Mouse (Mus musculus) liver, postnatal 0 days (tissue): ENCODE data around the gene Mkrn2os. TPM values are rescaled to one million over a fixed set of nuclear protein-coding genes. Genes with fewer than 3 reads are reported as not detected.

Experiments used
- ATAC-seq: fragments of 200-750 bp; cut with Nextera tagmentation; 2 replicates; pipeline ENCODE4 v1.8.0; 2017; ENCODE audit warnings: mild to moderate bottlenecking, moderate library complexity
- DNase-seq: peaks from one replicate; pipeline ENCODE4 v3.0.0-alpha.2; 2016
- H3K27ac ChIP-seq: fragments of 300-500 bp; sonication (generic); 2 replicates; pipeline ENCODE4 v1.5.1; 2014; ENCODE audit warnings: antibody characterized with exemption, moderate library complexity, mild to moderate bottlenecking, low read depth
- H3K27me3 ChIP-seq: fragments of 300-500 bp; sonication (generic); 2 replicates; pipeline ENCODE4 v1.6.1; 2014; ENCODE audit warnings: low read length, control low read depth, mixed read lengths; ENCODE audit not compliant: insufficient read depth
- H3K36me3 ChIP-seq: fragments of 300-500 bp; sonication (generic); replicated peaks from 2 replicates; pipeline ENCODE4 v1.6.1; 2014; ENCODE audit warnings: mild to moderate bottlenecking, control low read depth, low read length, moderate library complexity, mixed read lengths; ENCODE audit not compliant: insufficient read depth
- H3K4me1 ChIP-seq: fragments of 300-500 bp; sonication (generic); 2 replicates; pipeline ENCODE4 v1.6.1; 2014; ENCODE audit warnings: antibody characterized with exemption, mild to moderate bottlenecking, control low read depth; ENCODE audit not compliant: insufficient read depth
- H3K4me2 ChIP-seq: fragments of 300-500 bp; sonication (generic); 2 replicates; pipeline ENCODE4 v1.6.1; 2014; ENCODE audit warnings: low read depth, mild to moderate bottlenecking, low read length, moderate library complexity, mixed read lengths
- H3K4me3 ChIP-seq: fragments of 300-500 bp; sonication (generic); 2 replicates; pipeline ENCODE4 v1.5.1; 2014; ENCODE audit warnings: low read depth, low read length
- H3K9ac ChIP-seq: fragments of 300-500 bp; sonication (generic); replicated peaks from 2 replicates; pipeline ENCODE4 v1.6.1; 2014; ENCODE audit warnings: mild to moderate bottlenecking, moderate library complexity
- H3K9me3 ChIP-seq: fragments of 300-500 bp; sonication (generic); 2 replicates; pipeline ENCODE4 v1.6.1; 2016; ENCODE audit warnings: mild to moderate bottlenecking, control low read depth, low read length, mixed read lengths
- CTCF ChIP-seq: sonication (generic); IDR thresholded peaks from 2 replicates; pipeline ENCODE4 v1.5.1; 2016; ENCODE audit warnings: antibody characterized with exemption, low read depth
- EP300 ChIP-seq: IDR thresholded peaks from 2 replicates; pipeline ENCODE4 v1.6.1; 2016; ENCODE audit warnings: antibody characterized with exemption, low read depth, mild to moderate bottlenecking
- WGBS: fragments of 180-500 bp; shearing (Covaris S2); extraction: QIAGEN DNeasy Blood & Tissue Kit; methylation state at CpG from one replicate; pipeline ENCODE4 v1.1.7; 2014; ENCODE audit not compliant: insufficient replicate concordance; 5-methylcytosine and 5-hydroxymethylcytosine counted together
- polyA plus RNA-seq: library from polyadenylated mRNA; unstranded; fragments of >200 nt; fragmentation: Nextera tagmentation; extraction: Ambion mirVana; gene quantifications from 2 replicates; pipeline ENCODE4 v1.2.1, GENCODE M21; 2015

The Mkrn2os gene
- polyA plus RNA-seq, 1 experiment from 2014 or later = 16.5 TPM

GRCm38 (mm10) chr6:115534617-115535016 is 57.8 kb downstream of the Mkrn2os start:
- Histone ChIP-seq H3K27ac (no peak overlapping the region), H3K4me1 (no peaks in the 10 kb centered on the region; the same call in 1 of the 2 replicates), H3K27me3 (no peaks in the 10 kb centered on the region), H3K4me3 (no peak overlapping the region), H3K9me3 (no peaks in the 10 kb centered on the region), H3K9ac (no peak overlapping the region), H3K4me2 (no peak overlapping the region), H3K36me3 (no peaks in the 10 kb centered on the region)
- no peak for ATAC-seq
- no peak for DNase-seq
- TF ChIP-seq EP300 (no peak), CTCF (no peak)
- WGBS = 63% methylated on average over 7 of the region's 7 CpGs

Other genes with a start within 250 kb of the Mkrn2os start
- gene Pparg, start 231.6 kb downstream of the Mkrn2os start, polyA plus RNA-seq = 4.9 and 5.1 TPM in 2 replicates
- 7.1 and 7.5 TPM in 2 replicates for gene Tsen2, start 47.9 kb downstream of the Mkrn2os start, polyA plus RNA-seq
- gene Mkrn2, start 9.3 kb upstream of the Mkrn2os start, polyA plus RNA-seq = 9.6 and 11.6 TPM in 2 replicates
- 39.6 and 43.5 TPM in 2 replicates for gene Raf1, start 84.1 kb upstream of the Mkrn2os start, polyA plus RNA-seq
- gene Tmem40, start 169.8 kb upstream of the Mkrn2os start, polyA plus RNA-seq = 18.9 and 21.2 TPM in 2 replicates
- 0.59 and 0.61 TPM in 2 replicates for gene Cand2, start 182.0 kb upstream of the Mkrn2os start, polyA plus RNA-seq
- 1,354 and 1,414 TPM in 2 replicates for gene Rpl32, start 216.2 kb upstream of the Mkrn2os start, polyA plus RNA-seq
- gene Efcab12, start 245.8 kb upstream of the Mkrn2os start, polyA plus RNA-seq = 0.11 TPM in 1 of 2 replicates, not detected in the other